Mouse (Mus musculus) cerebellum, adult 18-20 months (tissue): ENCODE data around the gene Med6.
A peak's percentile ranks its signal among the peaks of the same experiment; 100 is the strongest.
"Not testable (repeated sequence)": the region's sequence is repeated elsewhere in the genome, so short reads cannot be mapped to it uniquely, and the experiment has no call there.

Experiments used
- DNase-seq, 2 experiments: peaks; one replicate each; pipeline ENCODE4 v3.0.0; 2021

Gene Med6

DNA sequence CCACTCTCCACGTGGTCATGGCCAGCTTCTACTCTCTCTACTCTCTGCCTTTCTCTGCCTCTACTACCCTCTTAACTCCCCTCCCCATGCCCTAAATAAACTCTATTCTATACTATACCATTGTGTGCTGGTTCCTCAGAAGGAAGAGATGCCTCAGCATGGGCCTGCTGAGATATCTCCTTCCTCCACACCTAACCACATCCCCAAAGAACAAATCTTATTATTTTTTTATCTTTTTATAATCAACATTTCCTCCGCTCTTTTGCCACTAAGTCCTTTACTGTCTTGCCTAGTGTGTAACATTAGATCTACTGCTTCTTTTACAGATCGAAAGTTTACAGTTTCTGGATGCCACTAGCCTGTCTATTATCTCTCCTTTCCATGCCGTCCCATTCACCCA is 47.6 kb downstream of the Med6 start:
- DNase-seq = no peak

GRCm38 (mm10) chr12:81533029-81533419 is 61.8 kb downstream of the Med6 start:
- DNase-seq = no peak

- peak; percentile 90 to 93 for DNase-seq
These were observed 62.3 kb downstream of the Med6 start, which contains the start of the genes Gm20498 and Synj2bp for GRCm38 (mm10) chr12:81532316-81533028. Gene Gm20498 (minus strand): TSS chr12:81532905. Gene Synj2bp (minus strand): TSS chr12:81532911.

DNA sequence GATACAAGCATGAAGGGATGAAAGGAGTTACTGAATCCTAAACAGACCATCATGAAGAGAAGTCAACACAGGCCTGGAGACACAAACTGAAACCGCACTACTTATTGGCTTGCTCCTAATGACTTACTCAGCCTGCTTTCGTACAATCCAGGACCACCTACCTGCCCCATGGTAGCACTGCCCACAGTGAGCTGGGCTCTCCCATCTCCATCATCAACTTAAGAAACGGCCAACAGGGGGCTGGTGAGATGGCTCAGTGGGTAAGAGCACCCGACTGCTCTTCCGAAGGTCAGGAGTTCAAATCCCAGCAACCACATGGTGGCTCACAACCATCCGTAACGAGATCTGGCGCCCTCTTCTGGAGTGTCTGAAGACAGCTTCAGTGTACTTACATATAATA is 64.2 kb downstream of the Med6 start:
- not testable (repeated sequence) for DNase-seq
